Mouse (Mus musculus) liver, embryonic 12.5 days (tissue): ENCODE data around the gene Castor1. TPM values are rescaled to one million over a fixed set of nuclear protein-coding genes. Genes with fewer than 3 reads are reported as not detected.

Experiments
- ATAC-seq: fragments of 200-750 bp; cut with Nextera tagmentation; 2 replicates; pipeline ENCODE4 v1.8.0; 2017; ENCODE audit warnings: moderate number of reproducible peaks, mild to moderate bottlenecking, moderate library complexity
- H3K27ac ChIP-seq: fragments of 300-500 bp; sonication (generic); 2 replicates; pipeline ENCODE4 v1.5.1; 2016; ENCODE audit warnings: mild to moderate bottlenecking
- H3K27me3 ChIP-seq: fragments of 300-500 bp; sonication (generic); replicated peaks from 2 replicates; pipeline ENCODE4 v1.6.1; 2016; ENCODE audit warnings: mild to moderate bottlenecking, moderate library complexity
- H3K36me3 ChIP-seq: fragments of 300-500 bp; sonication (generic); 2 replicates; pipeline ENCODE4 v1.6.1; 2016; ENCODE audit warnings: mild to moderate bottlenecking, moderate library complexity
- H3K4me1 ChIP-seq: fragments of 300-500 bp; sonication (generic); 2 replicates; pipeline ENCODE4 v1.6.1; 2016
- H3K4me2 ChIP-seq: fragments of 300-500 bp; sonication (generic); 2 replicates; pipeline ENCODE4 v1.6.1; 2016; ENCODE audit warnings: mild to moderate bottlenecking, moderate library complexity
- H3K4me3 ChIP-seq: fragments of 300-500 bp; sonication (generic); 2 replicates; pipeline ENCODE4 v1.5.1; 2016; ENCODE audit warnings: mild to moderate bottlenecking, moderate library complexity
- H3K9ac ChIP-seq: fragments of 300-500 bp; sonication (generic); 2 replicates; pipeline ENCODE4 v1.6.1; 2016; ENCODE audit warnings: mild to moderate bottlenecking, moderate library complexity
- H3K9me3 ChIP-seq: fragments of 300-500 bp; sonication (generic); replicated peaks from 2 replicates; pipeline ENCODE4 v1.6.1; 2016; ENCODE audit warnings: mild to moderate bottlenecking, moderate library complexity
- WGBS: fragments of 180-500 bp; shearing (Covaris S2); methylation state at CpG from one replicate; pipeline ENCODE4 v1.1.7; 2016; ENCODE audit not compliant: insufficient replicate concordance; 5-methylcytosine and 5-hydroxymethylcytosine counted together
- polyA plus RNA-seq: library from polyadenylated mRNA; unstranded; fragments of >200 nt; fragmentation: Nextera tagmentation; extraction: Ambion mirVana; gene quantifications from 2 replicates; pipeline ENCODE4 v1.2.1, GENCODE M21; 2016

Castor1 gene
- polyA plus RNA-seq, 1 experiment from 2014 or later, result 2.3 TPM

- 52% methylated on average over 18 of the region's 18 CpGs for WGBS
- peak; percentile 25 for ATAC-seq
- Histone ChIP-seq H3K36me3 (peaks cover 18% of the 10 kb centered on the region), H3K9me3 (no peaks in the 10 kb centered on the region), H3K4me2 (peak overlapping the region; percentile 58), H3K4me3 (no peak overlapping the region), H3K4me1 (peaks cover 63% of the 10 kb centered on the region), H3K9ac (no peak overlapping the region), H3K27me3 (peaks cover 6% of the 10 kb centered on the region; the same call in 1 of the 2 replicates), H3K27ac (0 out of 2 replicates have a peak overlapping the region, but pooled peaks have one; percentile 7)
Measured at GRCm38 (mm10) chr11:4237389-4237912, 19.4 kb downstream of the Castor1 start.

GRCm38 (mm10) chr11:4238167-4238566 is 20.1 kb downstream of the Castor1 start:
- peaks cover 56% of the 10 kb centered on the region for H3K4me1 ChIP-seq
- no peak for ATAC-seq
- no peak overlapping the region for H3K9ac ChIP-seq
- no peak overlapping the region for H3K4me2 ChIP-seq
- H3K4me3 ChIP-seq, result no peak overlapping the region
- H3K9me3 ChIP-seq, result no peaks in the 10 kb centered on the region
- H3K27ac ChIP-seq, result 0 out of 2 replicates have a peak overlapping the region, but pooled peaks have one; percentile 7
- H3K27me3 ChIP-seq, result peaks cover 6% of the 10 kb centered on the region; the same call in 1 of the 2 replicates
- peaks cover 11% of the 10 kb centered on the region for H3K36me3 ChIP-seq
- 79% methylated on average over 6 of the region's 6 CpGs for WGBS

GRCm38 (mm10) chr11:4239691-4240090 is 21.7 kb downstream of the Castor1 start:
- ATAC-seq, result no peak
- 79% methylated on average over 23 of the region's 23 CpGs for WGBS
- Histone ChIP-seq H3K27me3 (peaks cover 6% of the 10 kb centered on the region; the same call in 1 of the 2 replicates), H3K36me3 (peaks cover 7% of the 10 kb centered on the region), H3K9me3 (no peaks in the 10 kb centered on the region), H3K27ac (no peak overlapping the region), H3K4me1 (peaks cover 49% of the 10 kb centered on the region), H3K9ac (no peak overlapping the region), H3K4me2 (no peak overlapping the region), H3K4me3 (no peak overlapping the region)

GRCm38 (mm10) chr11:4240151-4240550 is 22.1 kb downstream of the Castor1 start:
- Histone ChIP-seq H3K4me2 (no peak overlapping the region), H3K9ac (no peak overlapping the region), H3K36me3 (peaks cover 7% of the 10 kb centered on the region), H3K27me3 (peaks cover 6% of the 10 kb centered on the region; the same call in 1 of the 2 replicates), H3K9me3 (no peaks in the 10 kb centered on the region), H3K27ac (no peak overlapping the region), H3K4me3 (no peak overlapping the region), H3K4me1 (peaks cover 48% of the 10 kb centered on the region)
- ATAC-seq, result no peak
- WGBS, result 36% methylated on average over 7 of the region's 7 CpGs

- Histone ChIP-seq H3K36me3 (peaks cover 7% of the 10 kb centered on the region), H3K4me3 (no peak overlapping the region), H3K27ac (no peak overlapping the region), H3K9ac (no peak overlapping the region), H3K4me2 (no peak overlapping the region), H3K27me3 (peaks cover 6% of the 10 kb centered on the region; the same call in 1 of the 2 replicates), H3K4me1 (peaks cover 48% of the 10 kb centered on the region), H3K9me3 (no peaks in the 10 kb centered on the region)
- 64% methylated on average over 4 of the region's 4 CpGs for WGBS
- ATAC-seq, result no peak
Measured at GRCm38 (mm10) chr11:4241180-4241579, 23.2 kb downstream of the Castor1 start.

GRCm38 (mm10) chr11:4246126-4246525 is 28.1 kb downstream of the Castor1 start:
- no peak overlapping the region for H3K27ac ChIP-seq
- H3K4me1 ChIP-seq, result peaks cover 31% of the 10 kb centered on the region
- 73% methylated on average over 6 of the region's 6 CpGs for WGBS
- no peaks in the 10 kb centered on the region for H3K9me3 ChIP-seq
- no peak for ATAC-seq
- H3K9ac ChIP-seq, result no peak overlapping the region
- H3K27me3 ChIP-seq, result no peaks in the 10 kb centered on the region
- H3K4me2 ChIP-seq, result no peak overlapping the region
- no peaks in the 10 kb centered on the region for H3K36me3 ChIP-seq
- H3K4me3 ChIP-seq, result no peak overlapping the region

GRCm38 (mm10) chr11:4246623-4247022 is 28.6 kb downstream of the Castor1 start:
- H3K9ac ChIP-seq, result no peak overlapping the region
- no peak overlapping the region for H3K27ac ChIP-seq
- H3K4me3 ChIP-seq, result no peak overlapping the region
- no peak for ATAC-seq
- H3K4me1 ChIP-seq, result peaks cover 29% of the 10 kb centered on the region
- no peaks in the 10 kb centered on the region for H3K9me3 ChIP-seq
- no peaks in the 10 kb centered on the region for H3K36me3 ChIP-seq
- 47% methylated on average over 4 of the region's 4 CpGs for WGBS
- no peaks in the 10 kb centered on the region for H3K27me3 ChIP-seq
- no peak overlapping the region for H3K4me2 ChIP-seq

- Histone ChIP-seq H3K9me3 (no peaks in the 10 kb centered on the region), H3K27ac (no peak overlapping the region), H3K9ac (no peak overlapping the region), H3K36me3 (no peaks in the 10 kb centered on the region), H3K4me1 (peaks cover 27% of the 10 kb centered on the region), H3K4me2 (no peak overlapping the region), H3K4me3 (no peak overlapping the region), H3K27me3 (no peaks in the 10 kb centered on the region)
- WGBS, result 74% methylated on average over 14 of the region's 14 CpGs
- ATAC-seq, result no peak
Measured at GRCm38 (mm10) chr11:4247201-4247959, 29.4 kb downstream of the Castor1 start.

- no peak overlapping the region for H3K27ac ChIP-seq
- H3K27me3 ChIP-seq, result no peaks in the 10 kb centered on the region
- WGBS, result 87% methylated on average over 3 of the region's 3 CpGs
- peaks cover 27% of the 10 kb centered on the region for H3K4me1 ChIP-seq
- H3K4me2 ChIP-seq, result no peak overlapping the region
- ATAC-seq, result no peak
- no peaks in the 10 kb centered on the region for H3K9me3 ChIP-seq
- H3K9ac ChIP-seq, result no peak overlapping the region
- H3K36me3 ChIP-seq, result no peaks in the 10 kb centered on the region
- H3K4me3 ChIP-seq, result no peak overlapping the region
Measured at GRCm38 (mm10) chr11:4249151-4249550, 31.1 kb downstream of the Castor1 start.

GRCm38 (mm10) chr11:4250290-4250689 is 32.3 kb downstream of the Castor1 start:
- Histone ChIP-seq H3K9ac (no peak overlapping the region), H3K27ac (no peak overlapping the region), H3K4me2 (no peak overlapping the region), H3K9me3 (no peaks in the 10 kb centered on the region), H3K36me3 (no peaks in the 10 kb centered on the region), H3K27me3 (no peaks in the 10 kb centered on the region), H3K4me1 (peaks cover 19% of the 10 kb centered on the region), H3K4me3 (no peak overlapping the region)
- WGBS, result 65% methylated on average over 7 of the region's 7 CpGs
- ATAC-seq, result peak; percentile 48

- Histone ChIP-seq H3K27me3 (no peaks in the 10 kb centered on the region), H3K4me1 (peaks cover 8% of the 10 kb centered on the region), H3K9ac (no peak overlapping the region), H3K27ac (no peak overlapping the region), H3K4me3 (no peak overlapping the region), H3K36me3 (no peaks in the 10 kb centered on the region), H3K9me3 (no peaks in the 10 kb centered on the region), H3K4me2 (no peak overlapping the region)
- 54% methylated on average over 3 of the region's 3 CpGs for WGBS
- no peak for ATAC-seq
Measured at GRCm38 (mm10) chr11:4251376-4251775, 33.4 kb downstream of the Castor1 start.

- Histone ChIP-seq H3K9ac (no peak overlapping the region), H3K9me3 (no peaks in the 10 kb centered on the region), H3K27me3 (peaks cover 7% of the 10 kb centered on the region; the same call in 1 of the 2 replicates), H3K27ac (no peak overlapping the region), H3K4me3 (no peak overlapping the region), H3K4me1 (peaks cover 12% of the 10 kb centered on the region; the same call in 1 of the 2 replicates), H3K4me2 (no peak overlapping the region), H3K36me3 (no peaks in the 10 kb centered on the region)
- no peak for ATAC-seq
- 71% methylated on average over 2 of the region's 2 CpGs for WGBS
Measured at GRCm38 (mm10) chr11:4252886-4253285, 34.9 kb downstream of the Castor1 start.
